Mouse (Mus musculus) myocyte (in vitro differentiated cells): Measurements from ENCODE around the gene Cwc25.

Experiments used
- CEBPB ChIP-seq: IDR thresholded peaks from 2 replicates; pipeline ENCODE4 v1.6.1; 2011; ENCODE audit warnings: mild to moderate bottlenecking, moderate library complexity; ENCODE audit not compliant: poor library complexity, insufficient read depth, severe bottlenecking
- E2F4 ChIP-seq: IDR thresholded peaks from one replicate; pipeline ENCODE4 v1.6.1; 2011; ENCODE audit warnings: mild to moderate bottlenecking, control low read depth, moderate library complexity; ENCODE audit not compliant: insufficient read depth
- MAX ChIP-seq: IDR thresholded peaks from one replicate; pipeline ENCODE4 v1.6.1; 2011; ENCODE audit warnings: low read depth, mild to moderate bottlenecking, control low read depth
- MYOD1 ChIP-seq, 3 experiments: IDR thresholded peaks; one replicate each; pipeline ENCODE4 v1.6.1; 2011; ENCODE audit warnings: control low read depth in 2 of 3, low read depth in 2 of 3, mild to moderate bottlenecking in 2 of 3, moderate library complexity in 1 of 3; ENCODE audit not compliant: insufficient read length in 2 of 3, control insufficient read depth in 1 of 3
- MYOG ChIP-seq, 3 experiments: IDR thresholded peaks; one replicate each; pipeline ENCODE4 v1.6.1; 2011; ENCODE audit warnings: control low read depth in 2 of 3, low read depth in 2 of 3, mild to moderate bottlenecking in 2 of 3; ENCODE audit not compliant: insufficient read length in 2 of 3, control insufficient read depth in 1 of 3, insufficient read depth in 1 of 3
- POLR2A ChIP-seq: IDR thresholded peaks from one replicate; pipeline ENCODE4 v1.6.1; 2011; ENCODE audit warnings: low read depth, mild to moderate bottlenecking, control low read depth, moderate library complexity; ENCODE audit not compliant: insufficient read length
- POLR2AphosphoS2 ChIP-seq: IDR thresholded peaks from one replicate; pipeline ENCODE4 v1.6.1; 2011; ENCODE audit warnings: low read depth, control low read depth; ENCODE audit not compliant: insufficient read length
- REST ChIP-seq: IDR thresholded peaks from one replicate; pipeline ENCODE4 v1.6.1; 2011; ENCODE audit warnings: mild to moderate bottlenecking, control low read depth, moderate library complexity; ENCODE audit not compliant: insufficient read depth, insufficient read length
- TCF12 ChIP-seq: IDR thresholded peaks from one replicate; pipeline ENCODE4 v1.6.1; 2011; ENCODE audit warnings: mild to moderate bottlenecking, control low read depth; ENCODE audit not compliant: poor library complexity, insufficient read depth, severe bottlenecking

GRCm38 (mm10) chr11:97711200-97711900, 55.0 kb downstream of the Cwc25 start:
- TF ChIP-seq E2F4 (no peak), MAX (no peak), REST (no peak), POLR2A (no peak), MYOG (IDR thresholded peaks at IDR 0.05; ENCODE audit: control insufficient read depth in 1 of 3, insufficient read depth in 1 of 3, insufficient read length in 2 of 3, low read depth in 2 of 3) (no peak), MYOD1 (IDR thresholded peaks at IDR 0.05; ENCODE audit: control insufficient read depth in 1 of 3, insufficient read length in 2 of 3, low read depth in 2 of 3) (no peak), POLR2AphosphoS2 (peak; percentile 9), TCF12 (no peak), CEBPB (no peak)
